Mouse (Mus musculus): Measurements from ENCODE around the gene Pin1. TPM values are rescaled to one million over a fixed set of nuclear protein-coding genes. Genes with fewer than 3 reads are reported as not detected.
"Not testable (repeated sequence)": the region's sequence is repeated elsewhere in the genome, so short reads cannot be mapped to it uniquely, and the experiment has no call there.

Pin1 gene
- polyA plus RNA-seq, 1 experiment from 2014 or later: 83.7 TPM

DNA sequence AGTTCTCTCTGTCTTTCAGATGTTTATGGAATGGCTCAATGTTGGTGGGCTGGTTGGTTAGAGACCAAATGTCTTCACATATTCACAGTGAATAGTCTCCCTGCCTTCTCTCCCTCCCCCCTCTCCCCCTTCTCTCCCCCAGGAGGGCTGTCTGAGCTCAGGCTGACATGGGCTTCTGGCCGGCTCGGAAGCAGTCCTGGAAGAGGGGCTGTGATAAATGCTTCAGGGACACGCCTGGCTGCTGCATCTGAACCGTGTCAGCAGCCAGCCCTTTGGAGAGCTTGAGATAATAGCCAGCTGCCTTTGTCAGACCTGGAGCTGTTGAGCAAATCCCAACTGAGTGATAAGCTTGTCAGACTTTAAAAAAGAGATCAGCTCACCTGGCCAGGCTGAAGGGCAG is 38.0 kb downstream of the Pin1 start:
- Histone ChIP-seq H3K27me3 (ENCODE audit: insufficient read depth, poor library complexity, severe bottlenecking) (0 out of 2 replicates have a peak, but pooled peaks cover 11% of the 10 kb centered on the region), H3K27ac (peak overlapping the region; percentile 79), H3K4me1 (replicated peaks) (peaks cover 51% of the 10 kb centered on the region), H3K4me3 (no peak overlapping the region), H3K36me3 (no peaks in the 10 kb centered on the region; the same call in 1 of the 2 replicates), H3K9me3 (no peaks in the 10 kb centered on the region)
- 3% methylated on average over 4 of the region's 4 CpGs for WGBS
- peak; percentile 38 for DNase-seq (ENCODE audit: low spot score)

DNA sequence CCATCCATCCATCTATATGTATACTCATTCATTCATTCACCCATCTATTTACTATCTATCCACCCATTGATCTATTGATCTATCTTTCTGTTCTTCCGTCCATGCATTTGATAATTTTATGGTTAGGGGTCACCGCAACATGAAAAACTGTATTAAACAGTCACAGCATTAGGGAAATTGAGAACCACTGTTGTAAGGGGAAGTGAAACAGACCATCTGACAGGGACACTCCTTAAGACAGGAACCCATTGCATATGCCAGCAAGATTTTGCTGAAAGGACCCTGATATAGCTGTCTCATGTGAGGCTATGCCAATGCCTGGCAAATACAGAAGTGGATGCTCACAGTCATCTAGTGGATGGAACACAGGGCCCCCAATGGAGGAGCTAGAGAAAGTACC is 38.6 kb downstream of the Pin1 start:
- H3K4me1 ChIP-seq (replicated peaks): peaks cover 53% of the 10 kb centered on the region
- not testable (repeated sequence) for DNase-seq (ENCODE audit: low spot score); H3K36me3 ChIP-seq; H3K4me3 ChIP-seq; H3K9me3 ChIP-seq
- 88% methylated on average over 2 of the region's 2 CpGs for WGBS
- 0 out of 2 replicates have a peak, but pooled peaks cover 15% of the 10 kb centered on the region for H3K27me3 ChIP-seq (ENCODE audit: insufficient read depth, poor library complexity, severe bottlenecking)
- H3K27ac ChIP-seq: peak overlapping the region; percentile 79

DNA sequence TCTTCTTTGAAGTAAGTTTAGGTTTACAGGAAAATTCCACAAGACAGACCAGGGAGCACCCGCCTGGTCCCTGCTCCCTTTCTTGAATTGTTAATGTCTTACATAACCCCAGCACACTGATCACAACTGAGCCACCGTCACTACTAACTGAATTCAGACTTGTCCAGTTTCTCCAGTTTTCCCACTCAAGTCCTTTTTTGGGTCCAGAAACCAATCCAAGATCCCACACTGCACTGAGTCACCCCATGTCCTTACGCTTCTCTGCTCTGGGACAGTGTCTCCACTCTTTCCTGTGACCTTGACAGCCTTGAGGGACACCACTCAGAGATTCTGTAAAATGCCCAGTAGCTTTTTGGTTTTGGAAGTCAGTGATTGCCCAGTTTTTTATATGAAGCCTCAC is 41.0 kb downstream of the Pin1 start:
- peaks cover 75% of the 10 kb centered on the region for H3K4me1 ChIP-seq (replicated peaks)
- peak overlapping the region; percentile 74 for H3K27ac ChIP-seq
- no peak overlapping the region for H3K4me3 ChIP-seq
- no peak for DNase-seq (ENCODE audit: low spot score)
- H3K27me3 ChIP-seq (ENCODE audit: insufficient read depth, poor library complexity, severe bottlenecking): 0 out of 2 replicates have a peak, but pooled peaks cover 19% of the 10 kb centered on the region
- peaks cover under 1% of the 10 kb centered on the region; the same call in 1 of the 2 replicates for H3K9me3 ChIP-seq
- H3K36me3 ChIP-seq: no peaks in the 10 kb centered on the region; the same call in 1 of the 2 replicates
- 90% methylated on average over 3 of the region's 3 CpGs for WGBS

DNA sequence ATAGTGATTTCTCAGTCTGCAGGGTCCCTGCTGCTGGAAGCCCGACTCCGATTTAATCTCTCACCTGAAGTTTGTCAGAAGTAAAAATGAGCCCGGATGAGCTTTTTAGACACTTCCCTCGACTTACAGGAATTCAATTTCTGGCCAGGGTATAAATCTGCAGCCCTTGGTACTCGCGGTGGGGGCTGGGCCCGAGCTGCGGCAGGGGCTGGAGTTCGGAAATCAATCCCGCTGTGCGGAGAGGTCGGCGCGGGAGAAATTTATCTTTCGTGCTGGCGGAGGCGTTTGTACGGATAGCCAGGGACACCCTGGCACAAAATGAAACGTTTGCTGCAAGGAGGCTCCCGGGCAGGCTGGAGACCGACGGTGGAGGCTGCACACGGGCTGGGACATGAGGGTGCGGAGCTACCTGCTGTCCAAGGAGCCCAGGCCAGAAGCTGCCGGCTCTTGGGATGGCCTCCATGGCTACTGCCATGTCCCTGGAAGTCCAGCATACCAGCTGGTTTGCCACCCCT is 42.9 kb downstream of the Pin1 start:
- peaks cover 4% of the 10 kb centered on the region for H3K9me3 ChIP-seq
- DNase-seq (ENCODE audit: low spot score): peak; percentile 44
- H3K27me3 ChIP-seq (ENCODE audit: insufficient read depth, poor library complexity, severe bottlenecking): 0 out of 2 replicates have a peak, but pooled peaks cover 19% of the 10 kb centered on the region
- H3K27ac ChIP-seq: peak overlapping the region; percentile 91
- H3K36me3 ChIP-seq: peaks cover 2% of the 10 kb centered on the region
- H3K4me1 ChIP-seq (replicated peaks): peaks cover 82% of the 10 kb centered on the region
- peak overlapping the region; percentile 46 for H3K4me3 ChIP-seq
- 3% methylated on average over 25 of the region's 25 CpGs for WGBS

DNA sequence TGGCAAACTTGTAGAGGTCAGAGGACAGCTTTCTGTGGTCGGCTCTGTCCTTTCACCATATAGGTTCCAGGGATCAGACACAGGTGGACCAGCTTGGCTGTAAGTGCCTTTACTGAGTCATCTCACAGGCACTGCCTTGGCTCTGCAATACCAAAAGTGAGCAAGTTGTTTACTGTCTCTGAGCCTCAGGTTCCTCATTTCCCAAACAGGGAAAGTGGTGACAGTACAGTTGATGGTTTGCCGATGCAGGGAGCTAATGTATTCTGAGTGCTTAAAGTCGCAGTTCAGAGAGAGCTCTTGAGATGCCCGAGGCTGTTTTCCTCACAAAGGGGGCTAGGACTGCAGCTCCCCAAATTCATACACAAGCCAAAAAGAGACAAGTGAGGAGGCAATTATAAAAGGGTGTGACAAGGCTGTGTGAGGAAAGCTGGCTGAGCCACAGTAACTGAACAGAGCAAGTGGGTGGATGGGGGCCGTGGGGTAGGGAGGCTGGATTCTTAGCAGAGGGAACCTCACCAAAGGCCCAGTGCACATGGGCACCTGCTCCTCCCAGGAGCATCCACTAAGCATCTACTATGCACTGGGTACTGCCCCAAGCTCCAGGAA is 44.3 kb downstream of the Pin1 start:
- Histone ChIP-seq H3K27me3 (ENCODE audit: insufficient read depth, poor library complexity, severe bottlenecking) (0 out of 2 replicates have a peak, but pooled peaks cover 17% of the 10 kb centered on the region), H3K4me1 (replicated peaks) (peaks cover 72% of the 10 kb centered on the region)

DNA sequence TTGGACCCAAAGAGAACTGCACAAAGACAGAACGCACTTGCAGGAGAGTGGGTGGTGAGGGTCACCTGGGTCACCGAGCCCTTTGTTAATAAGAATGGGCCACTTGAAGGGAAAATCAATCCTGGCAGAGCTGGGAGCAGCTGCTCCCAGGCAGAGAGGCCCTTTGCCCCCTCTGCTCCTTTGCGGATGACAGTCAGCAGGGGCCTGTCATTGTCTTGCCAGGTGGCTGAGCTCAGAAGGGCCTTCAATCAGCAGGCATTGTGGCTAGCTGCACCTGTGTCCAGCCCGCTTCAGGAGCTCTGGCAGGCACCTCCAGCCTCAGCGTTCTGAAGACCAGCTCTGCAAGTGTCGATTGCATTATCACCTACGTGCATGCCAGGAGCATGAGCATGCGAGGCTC is 45.6 kb downstream of the Pin1 start:
- H3K9me3 ChIP-seq: peaks cover 8% of the 10 kb centered on the region
- 0 out of 2 replicates have a peak overlapping the region, but pooled peaks have one; percentile 7 for H3K4me3 ChIP-seq
- H3K27me3 ChIP-seq (ENCODE audit: insufficient read depth, poor library complexity, severe bottlenecking): 0 out of 2 replicates have a peak, but pooled peaks cover 15% of the 10 kb centered on the region
- H3K4me1 ChIP-seq (replicated peaks): peaks cover 68% of the 10 kb centered on the region
- DNase-seq (ENCODE audit: low spot score): peak; percentile 89
- WGBS: 12% methylated on average over 8 of the region's 8 CpGs
- peaks cover 21% of the 10 kb centered on the region for H3K36me3 ChIP-seq
- peak overlapping the region; percentile 91 for H3K27ac ChIP-seq

More for the DNA sequence above, 44.3 kb downstream of the Pin1 start:
- Histone ChIP-seq H3K36me3 (peaks cover 16% of the 10 kb centered on the region), H3K4me3 (no peak overlapping the region), H3K27ac (peak overlapping the region; percentile 91), H3K9me3 (peaks cover 8% of the 10 kb centered on the region)
- WGBS: 59% methylated on average over 5 of the region's 5 CpGs
- no peak for DNase-seq (ENCODE audit: low spot score)

DNA sequence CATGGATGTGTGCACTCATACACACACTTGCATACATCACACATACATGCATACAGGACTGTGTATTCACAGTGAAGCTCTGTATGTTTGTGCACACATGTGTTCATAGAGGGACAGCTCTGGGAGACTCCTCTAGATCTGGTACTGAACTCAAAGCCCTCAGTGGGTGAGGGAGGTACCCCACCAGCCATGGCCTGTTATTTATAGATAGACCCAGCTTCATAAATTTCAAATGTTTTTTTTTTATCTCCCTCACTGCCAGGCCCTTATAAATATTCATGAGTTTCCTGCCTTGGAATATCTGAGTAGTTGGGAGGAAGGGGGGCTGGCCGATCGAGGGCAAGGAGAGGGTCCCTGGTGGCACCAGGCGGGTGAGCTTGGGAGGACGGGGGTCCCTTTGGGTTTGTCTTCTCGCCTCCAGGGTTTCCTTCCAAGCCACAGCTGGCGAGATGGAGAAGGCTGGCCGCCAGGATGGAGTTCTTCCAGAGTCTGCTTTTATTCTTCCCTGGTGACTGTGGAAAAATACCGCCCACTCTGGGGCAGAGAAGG is 52.0 kb downstream of the Pin1 start:
- no peaks in the 10 kb centered on the region for H3K27me3 ChIP-seq (ENCODE audit: insufficient read depth, poor library complexity, severe bottlenecking)
- DNase-seq (ENCODE audit: low spot score): peak; percentile 29
- H3K27ac ChIP-seq: peak overlapping the region; percentile 87
- peaks cover 19% of the 10 kb centered on the region for H3K4me1 ChIP-seq (replicated peaks)
- peaks cover 32% of the 10 kb centered on the region for H3K36me3 ChIP-seq
- 40% methylated on average over 8 of the region's 8 CpGs for WGBS
- no peak overlapping the region; the same call in 1 of the 2 replicates for H3K4me3 ChIP-seq
- peaks cover 5% of the 10 kb centered on the region; the same call in 1 of the 2 replicates for H3K9me3 ChIP-seq

DNA sequence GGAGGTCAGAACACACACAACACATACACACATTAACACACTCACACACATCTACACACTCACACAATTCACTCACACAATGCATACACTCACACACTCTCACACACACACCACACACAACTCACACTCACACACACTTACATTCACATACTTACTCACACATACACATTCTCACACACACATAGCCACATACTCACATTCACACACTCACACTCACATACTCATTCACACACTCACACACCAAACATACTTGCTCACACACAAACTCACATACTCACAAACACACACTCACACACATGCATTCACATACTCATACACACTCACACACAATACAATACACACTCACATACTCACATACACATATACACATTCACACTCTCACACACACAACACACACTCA is 53.5 kb downstream of the Pin1 start:
- Histone ChIP-seq H3K27me3 (ENCODE audit: insufficient read depth, poor library complexity, severe bottlenecking) (no peaks in the 10 kb centered on the region), H3K9me3 (no peaks in the 10 kb centered on the region), H3K4me3 (no peak overlapping the region), H3K27ac (no peak overlapping the region), H3K4me1 (replicated peaks) (peaks cover 16% of the 10 kb centered on the region), H3K36me3 (peaks cover 36% of the 10 kb centered on the region)
- no peak for DNase-seq (ENCODE audit: low spot score)

DNA sequence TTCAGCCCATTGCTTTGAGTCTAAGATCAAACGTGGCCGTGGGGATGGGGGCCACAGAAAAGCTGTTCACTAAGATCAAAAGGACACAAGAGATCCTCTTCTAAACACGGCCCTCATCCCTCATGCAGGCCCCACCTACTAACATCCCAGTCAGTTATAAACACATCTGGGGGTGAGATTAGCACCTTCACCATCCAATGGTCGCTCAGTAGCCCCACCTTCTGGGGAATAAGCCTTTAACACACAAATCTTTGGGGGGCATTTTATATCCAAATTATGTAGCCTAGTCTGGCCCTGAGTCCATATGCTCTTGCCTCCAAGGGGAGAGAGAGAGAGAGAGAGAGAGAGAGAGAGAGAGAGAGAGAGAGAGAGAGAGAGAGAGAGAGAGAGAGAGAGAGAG is 54.1 kb downstream of the Pin1 start:
- H3K4me3 ChIP-seq: no peak overlapping the region
- H3K4me1 ChIP-seq (replicated peaks): peaks cover 16% of the 10 kb centered on the region
- peaks cover 37% of the 10 kb centered on the region for H3K36me3 ChIP-seq
- DNase-seq (ENCODE audit: low spot score): no peak
- whole genome bisulfite sequencing: 41% methylated on average over 4 of the region's 4 CpGs
- H3K9me3 ChIP-seq: no peaks in the 10 kb centered on the region
- no peak overlapping the region for H3K27ac ChIP-seq
- no peaks in the 10 kb centered on the region for H3K27me3 ChIP-seq (ENCODE audit: insufficient read depth, poor library complexity, severe bottlenecking)

DNA sequence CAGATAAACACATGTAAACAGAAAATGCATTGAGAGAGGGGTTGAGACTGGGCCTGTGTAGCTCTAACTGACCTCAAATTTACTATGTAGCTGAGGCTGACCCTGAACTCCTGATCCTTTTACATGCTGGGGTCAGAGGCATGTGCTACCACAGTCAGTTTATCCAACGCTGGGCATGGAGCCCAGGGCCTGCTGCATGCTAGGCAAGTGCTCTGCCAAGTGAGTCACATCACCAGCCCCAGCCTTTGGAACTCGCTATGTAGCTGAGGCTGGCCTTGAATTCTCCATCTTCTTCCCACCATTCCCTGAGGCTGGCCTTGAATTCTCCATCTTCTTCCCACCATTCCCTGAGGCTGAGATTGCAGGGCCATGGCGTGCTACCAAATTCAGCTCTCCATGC is 58.6 kb downstream of the Pin1 start:
- Histone ChIP-seq H3K27ac (no peak overlapping the region), H3K27me3 (ENCODE audit: insufficient read depth, poor library complexity, severe bottlenecking) (no peaks in the 10 kb centered on the region), H3K4me3 (no peak overlapping the region), H3K9me3 (peaks cover 3% of the 10 kb centered on the region; the same call in 1 of the 2 replicates), H3K36me3 (peaks cover 50% of the 10 kb centered on the region), H3K4me1 (replicated peaks) (peaks cover 19% of the 10 kb centered on the region)
- WGBS: 89% methylated on average over 3 of the region's 3 CpGs
- DNase-seq (ENCODE audit: low spot score): no peak

DNA sequence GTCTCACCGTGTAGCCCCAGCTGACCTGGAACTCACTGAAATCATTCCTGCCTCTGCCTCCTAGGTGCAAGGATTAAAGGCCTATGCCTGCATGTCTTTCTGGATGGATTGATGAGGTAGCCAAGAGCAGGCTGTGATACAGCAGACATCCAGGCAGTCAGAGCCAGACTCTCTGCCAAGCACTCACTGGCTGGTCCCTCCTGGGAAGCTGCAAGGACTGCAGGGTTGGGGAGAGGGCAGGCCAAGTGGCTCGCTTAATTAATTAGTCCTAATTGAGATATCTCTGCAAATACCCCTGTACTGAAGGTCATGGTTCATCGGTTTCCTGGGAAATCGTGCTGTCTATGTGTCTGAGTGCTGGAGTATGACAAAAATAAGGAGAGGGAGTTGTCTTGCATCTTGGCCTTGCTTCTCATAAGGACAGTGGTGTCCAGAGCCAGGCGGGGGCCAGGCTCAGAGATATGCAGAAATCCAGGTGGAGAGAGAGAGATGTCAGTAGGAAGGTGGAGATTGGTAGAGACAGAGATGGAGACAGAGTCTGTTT is 61.1 kb downstream of the Pin1 start:
- whole genome bisulfite sequencing: 59% methylated on average over 5 of the region's 5 CpGs
- Histone ChIP-seq H3K4me1 (replicated peaks) (peaks cover 19% of the 10 kb centered on the region), H3K9me3 (peaks cover 3% of the 10 kb centered on the region; the same call in 1 of the 2 replicates), H3K4me3 (no peak overlapping the region), H3K27me3 (ENCODE audit: insufficient read depth, poor library complexity, severe bottlenecking) (no peaks in the 10 kb centered on the region), H3K27ac (peak overlapping the region; percentile 80), H3K36me3 (peaks cover 54% of the 10 kb centered on the region)
- DNase-seq (ENCODE audit: low spot score): no peak

DNA sequence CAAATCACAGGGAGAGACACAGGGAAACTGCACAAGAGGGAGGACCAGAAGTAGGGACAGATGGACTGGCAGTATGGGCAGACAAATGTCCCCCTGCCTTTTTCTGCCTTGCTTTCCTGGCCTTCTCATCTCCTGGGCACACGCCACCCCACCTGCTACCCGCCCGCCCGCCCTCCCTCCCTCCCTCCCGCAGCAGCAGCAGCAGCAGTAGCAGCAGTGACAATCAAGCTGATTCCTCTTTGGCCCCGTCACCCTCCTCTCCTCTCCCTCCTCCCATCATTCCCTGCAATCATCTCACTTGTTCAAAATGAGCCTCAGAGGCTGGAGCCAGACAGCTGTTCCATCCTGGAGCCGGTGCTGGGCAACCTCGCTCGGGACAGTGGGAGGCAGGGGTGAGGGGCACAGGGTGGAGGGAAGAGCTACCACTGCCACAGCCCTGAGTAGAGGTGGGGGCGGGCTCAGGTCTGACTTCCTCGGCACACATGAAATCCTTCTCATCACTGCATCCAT is 61.6 kb downstream of the Pin1 start:
- peaks cover 19% of the 10 kb centered on the region for H3K4me1 ChIP-seq (replicated peaks)
- DNase-seq (ENCODE audit: low spot score): peak; percentile 47
- H3K4me3 ChIP-seq: no peak overlapping the region; the same call in 1 of the 2 replicates
- no peaks in the 10 kb centered on the region for H3K27me3 ChIP-seq (ENCODE audit: insufficient read depth, poor library complexity, severe bottlenecking)
- H3K27ac ChIP-seq: peak overlapping the region; percentile 80
- 36% methylated on average over 11 of the region's 11 CpGs for WGBS
- peaks cover 53% of the 10 kb centered on the region for H3K36me3 ChIP-seq
- peaks cover 3% of the 10 kb centered on the region; the same call in 1 of the 2 replicates for H3K9me3 ChIP-seq

DNA sequence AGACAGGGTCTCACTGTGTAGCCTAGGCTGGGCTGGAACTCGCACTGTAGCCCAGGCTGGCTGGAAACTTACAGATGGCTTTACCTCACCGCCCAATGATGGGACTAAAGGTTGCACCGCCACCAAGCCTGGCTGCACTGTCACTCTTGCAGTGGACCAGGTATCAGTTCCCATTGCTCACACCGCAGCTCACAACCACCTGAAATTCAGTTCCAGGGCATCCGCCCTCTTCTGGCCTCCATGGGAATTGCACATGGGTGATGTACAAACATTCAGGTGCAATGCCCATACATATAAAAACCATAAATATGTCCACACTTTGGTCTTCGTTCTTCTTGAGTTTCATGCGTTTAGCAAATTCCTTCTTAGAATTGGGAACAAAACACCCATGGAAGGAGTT is 63.4 kb downstream of the Pin1 start:
- WGBS: 72% methylated on average over 7 of the region's 7 CpGs

More for the DNA sequence above, 63.4 kb downstream of the Pin1 start:
- H3K9me3 ChIP-seq: peaks cover 10% of the 10 kb centered on the region
- H3K4me3 ChIP-seq: no peak overlapping the region
- H3K36me3 ChIP-seq: peaks cover 55% of the 10 kb centered on the region
- H3K4me1 ChIP-seq (replicated peaks): peaks cover 20% of the 10 kb centered on the region
- H3K27ac ChIP-seq: no peak overlapping the region
- H3K27me3 ChIP-seq (ENCODE audit: insufficient read depth, poor library complexity, severe bottlenecking): no peaks in the 10 kb centered on the region
- no peak for DNase-seq (ENCODE audit: low spot score)
